Mouse (Mus musculus): Measurements from ENCODE around the gene Ift88.
A peak's percentile ranks its signal among the peaks of the same experiment; 100 is the strongest.
"Not testable (repeated sequence)": the region's sequence is repeated elsewhere in the genome, so short reads cannot be mapped to it uniquely, and the experiment has no call there.

Ift88 gene

DNA sequence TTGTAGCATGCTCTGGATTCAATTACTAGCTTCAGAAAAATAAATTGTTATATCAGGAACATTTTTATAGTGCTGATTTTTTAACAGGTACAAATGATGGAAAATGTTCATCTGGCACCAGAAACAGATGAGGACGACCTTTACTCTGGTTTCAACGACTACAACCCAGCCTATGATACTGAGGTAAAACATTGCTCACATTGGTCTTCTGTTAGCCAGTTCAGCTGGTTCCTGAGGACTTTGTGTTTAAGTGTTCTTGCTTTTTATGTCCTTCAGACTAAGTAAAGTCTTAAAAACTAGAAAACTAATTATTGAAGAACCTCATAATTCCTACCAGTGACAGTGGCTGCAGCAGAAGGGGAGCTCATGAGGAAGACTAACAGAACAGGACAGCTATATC lies 6.6 kb downstream of the Ift88 start:
- no peak for DNase-seq (ENCODE audit: low read depth in 2 of 2, low spot score in 2 of 2)

DNA sequence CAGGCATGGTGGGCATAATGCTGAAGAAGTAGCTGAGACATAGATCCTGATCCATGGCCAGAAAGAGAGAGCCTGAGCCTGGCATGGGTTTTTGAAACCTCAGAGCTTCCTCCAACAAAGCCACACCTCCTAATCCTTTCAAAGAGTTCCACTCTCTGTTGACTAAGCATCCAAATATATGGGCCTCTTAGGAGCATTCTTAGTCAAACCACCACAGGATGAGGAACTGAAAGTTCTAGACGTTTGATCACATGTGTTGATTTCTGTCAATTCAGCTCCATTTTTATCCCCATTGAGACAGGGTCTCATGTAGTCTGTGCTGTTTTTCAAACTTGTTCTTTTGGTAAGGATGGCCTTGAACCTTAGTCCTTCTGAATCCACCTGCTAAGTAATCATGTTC lies 28.7 kb downstream of the Ift88 start:
- DNase-seq (ENCODE audit: low read depth in 2 of 2, low spot score in 2 of 2) = no peak

DNA sequence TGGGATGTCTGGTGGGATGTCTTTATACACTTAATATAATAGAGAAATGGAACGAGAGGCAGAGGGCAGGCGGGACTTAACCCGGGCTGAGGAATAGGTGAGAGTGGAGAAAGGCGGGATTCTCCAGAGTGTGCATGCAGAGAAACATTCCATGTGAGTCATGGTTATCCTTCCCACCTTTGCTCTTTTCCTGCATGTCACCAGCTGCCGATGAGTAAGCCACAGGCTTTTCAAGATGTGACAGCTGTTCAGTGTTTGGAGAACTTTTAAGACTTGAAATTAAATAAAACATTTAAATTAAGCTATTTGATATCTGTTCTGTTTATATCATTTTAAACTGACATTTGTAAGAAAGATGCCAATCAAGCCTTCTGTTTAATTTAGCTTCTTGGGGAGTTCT lies 36.0 kb downstream of the Ift88 start:
- DNase-seq (ENCODE audit: low read depth in 2 of 2, low spot score in 2 of 2) = no peak

DNA sequence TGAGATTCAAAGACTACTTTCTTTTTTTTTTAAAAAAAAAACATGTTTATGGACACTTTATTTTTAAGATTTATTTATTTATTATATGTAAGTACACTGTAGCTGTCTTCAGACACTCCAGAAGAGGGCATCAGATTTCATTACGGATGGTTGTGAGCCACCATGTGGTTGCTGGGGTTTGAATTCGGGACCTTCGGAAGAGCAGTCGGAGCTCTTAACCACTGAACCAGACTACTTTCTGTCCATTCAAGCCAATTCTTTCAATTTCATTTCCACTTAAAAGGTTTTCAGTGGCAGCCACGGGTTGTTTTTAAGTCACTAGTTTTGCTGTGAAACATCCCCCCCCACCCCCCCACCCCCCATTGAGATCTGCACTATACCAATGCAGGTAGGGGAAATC lies 36.5 kb downstream of the Ift88 start:
- not testable (repeated sequence) for DNase-seq (ENCODE audit: low read depth in 2 of 2, low spot score in 2 of 2)

DNA sequence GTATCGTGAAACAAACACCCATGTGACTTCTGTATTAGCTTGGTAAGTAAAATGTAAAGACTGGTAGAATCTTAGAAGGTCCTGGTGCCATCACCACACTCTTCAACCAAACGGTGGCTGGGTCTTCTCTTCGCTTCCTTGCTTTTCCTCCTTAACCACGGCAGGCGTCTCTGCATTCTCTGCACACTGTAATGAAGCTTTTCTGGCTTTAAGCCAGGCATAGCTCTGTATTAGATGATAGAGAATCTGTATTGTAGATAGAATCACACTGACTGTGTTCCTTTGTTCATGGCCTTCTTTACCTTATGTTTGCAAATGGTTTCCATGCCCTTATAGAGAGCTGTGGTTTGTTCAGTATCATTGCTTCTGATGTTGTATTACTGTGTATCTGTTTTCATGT lies 39.0 kb downstream of the Ift88 start:
- no peak for DNase-seq (ENCODE audit: low read depth in 2 of 2, low spot score in 2 of 2)

DNA sequence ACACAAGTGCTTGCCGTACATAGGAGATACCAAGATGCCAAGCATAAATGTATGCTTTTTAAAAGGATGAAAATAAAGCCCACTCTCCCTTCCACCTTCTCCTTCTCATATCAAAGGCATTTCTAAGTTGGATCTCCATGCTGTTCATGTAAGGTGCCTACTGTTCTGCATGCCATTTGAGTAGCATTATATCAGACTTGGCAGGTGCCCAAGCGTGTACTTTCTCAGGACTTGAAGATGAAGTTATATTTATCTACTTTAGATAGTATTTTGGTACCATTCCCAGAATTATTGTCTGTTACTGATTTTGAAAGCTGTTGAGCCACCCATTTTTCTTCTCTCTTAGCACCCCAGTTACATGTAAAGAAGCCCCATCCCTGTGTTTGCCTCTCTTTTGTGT lies 51.2 kb downstream of the Ift88 start:
- no peak for DNase-seq (ENCODE audit: low read depth in 2 of 2, low spot score in 2 of 2)

DNA sequence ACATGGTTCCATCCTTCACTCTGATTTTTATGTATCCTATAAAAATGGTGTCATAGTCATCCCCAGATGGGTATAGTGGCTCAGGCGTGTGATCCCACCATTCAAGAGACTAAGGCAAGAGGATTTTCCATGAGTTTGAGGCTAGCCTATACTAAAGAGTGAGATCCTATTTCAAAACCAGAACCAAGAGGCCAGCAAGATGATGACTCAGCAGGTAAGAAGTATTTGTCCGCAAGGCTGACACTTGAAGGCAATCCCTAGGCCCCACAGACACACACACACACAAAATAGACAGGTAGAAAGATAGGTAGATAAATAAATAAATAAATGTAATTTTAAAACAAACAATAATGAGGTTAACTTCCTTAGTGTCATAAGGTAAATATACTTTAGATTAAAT lies 58.4 kb downstream of the Ift88 start:
- no peak for DNase-seq (ENCODE audit: low read depth in 2 of 2, low spot score in 2 of 2)

DNA sequence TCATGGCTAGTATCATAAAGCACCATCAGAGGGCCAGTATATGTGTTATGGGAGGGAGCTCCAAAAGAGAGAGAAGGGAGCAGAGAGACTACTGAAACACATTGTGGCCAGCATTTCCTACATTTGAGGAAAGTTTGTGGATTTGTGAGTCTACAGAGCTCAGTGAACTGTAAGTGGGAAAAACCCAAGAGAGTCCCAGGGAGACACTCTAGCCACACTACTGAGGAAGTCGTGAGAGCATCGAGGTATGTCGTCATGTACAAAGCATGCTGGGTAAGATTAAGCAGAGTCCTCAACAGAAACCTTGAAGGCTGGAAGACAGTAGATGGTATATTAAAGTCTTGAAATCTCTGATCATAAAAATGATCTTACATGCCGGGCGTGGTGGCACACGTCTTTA lies 60.3 kb downstream of the Ift88 start:
- no peak for DNase-seq (ENCODE audit: low read depth in 2 of 2, low spot score in 2 of 2)

DNA sequence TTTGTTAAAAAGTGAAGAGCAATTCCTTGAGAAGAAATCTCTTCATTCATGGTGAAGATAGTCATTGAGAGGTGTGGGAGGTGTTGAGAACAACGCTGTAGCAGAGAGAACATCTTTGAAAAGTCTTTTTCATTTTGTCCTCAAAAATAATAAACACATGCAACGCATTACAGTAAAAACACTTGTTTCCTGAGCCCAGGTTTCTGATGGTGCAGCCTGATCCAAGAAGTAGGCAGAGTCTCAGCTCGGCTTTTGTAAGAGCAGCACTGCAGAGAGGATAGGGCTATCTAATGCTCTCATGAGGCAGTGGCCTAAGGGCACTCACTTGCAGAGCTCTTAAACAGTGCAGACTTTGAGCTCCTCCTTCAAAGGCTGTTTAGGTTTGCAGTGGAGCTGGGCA lies 65.8 kb downstream of the Ift88 start:
- no peak for DNase-seq (ENCODE audit: low read depth in 2 of 2, low spot score in 2 of 2)

DNA sequence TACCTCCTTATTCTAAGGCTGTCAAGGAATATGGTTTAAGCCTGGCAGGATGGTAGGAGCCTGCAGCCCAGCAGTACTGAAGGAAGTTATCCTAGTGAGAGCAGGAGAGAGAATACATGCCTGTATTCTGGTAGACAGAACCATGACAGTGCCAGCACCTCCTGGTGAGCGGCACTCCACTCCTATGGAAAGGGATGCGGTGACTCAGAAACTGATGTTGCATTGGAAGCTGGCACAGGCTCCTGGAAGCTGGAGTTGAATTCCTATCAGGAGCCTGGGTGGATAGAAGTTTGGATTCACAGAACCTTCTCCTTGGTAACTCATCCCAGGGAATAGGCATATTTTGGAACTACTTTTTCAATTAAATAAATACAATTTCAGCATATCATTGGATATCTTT lies 70.0 kb downstream of the Ift88 start:
- no peak for DNase-seq (ENCODE audit: low read depth in 2 of 2, low spot score in 2 of 2)

DNA sequence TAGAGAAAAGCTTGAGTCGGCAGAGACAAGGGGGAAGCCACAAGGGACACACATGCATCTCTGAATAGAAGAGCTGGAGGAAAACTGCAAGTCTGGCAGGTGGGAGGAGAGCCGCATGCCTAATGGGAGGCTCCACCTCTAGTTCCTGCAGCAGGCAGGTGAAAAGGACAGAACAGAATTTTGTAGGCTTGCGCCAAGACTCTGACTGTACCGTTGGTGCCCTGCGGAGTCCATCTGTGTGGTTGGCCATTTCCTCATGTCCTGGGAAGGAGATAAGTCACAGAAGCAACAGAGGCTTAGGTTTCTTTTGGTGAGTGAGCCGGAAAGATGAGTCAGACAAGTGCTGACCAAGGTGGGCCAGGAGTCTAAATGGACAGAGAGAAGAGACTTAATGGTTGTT lies 79.9 kb downstream of the Ift88 start:
- no peak for DNase-seq (ENCODE audit: low read depth in 2 of 2, low spot score in 2 of 2)

DNA sequence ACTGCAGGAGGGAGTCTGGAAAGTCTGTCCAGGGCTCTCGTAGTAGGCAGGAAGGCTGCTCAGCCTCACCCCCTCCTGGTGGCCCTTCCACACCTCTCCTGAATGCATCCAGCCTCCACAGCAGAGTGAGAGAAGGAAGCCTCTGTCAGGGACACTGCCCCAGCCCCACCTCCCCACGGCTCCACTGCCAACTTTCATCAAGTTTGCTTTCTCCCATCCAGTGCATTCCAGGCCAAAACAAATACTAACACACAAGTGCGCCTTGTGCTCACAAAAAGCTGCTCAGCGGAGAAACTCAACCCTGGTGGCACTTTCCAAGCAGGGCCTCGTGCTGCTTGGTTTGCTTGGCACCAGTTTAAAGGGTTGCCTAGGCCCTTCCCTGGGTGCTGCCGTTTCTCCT lies 85.7 kb downstream of the Ift88 start:
- no peak for DNase-seq (ENCODE audit: low read depth in 2 of 2, low spot score in 2 of 2)

DNA sequence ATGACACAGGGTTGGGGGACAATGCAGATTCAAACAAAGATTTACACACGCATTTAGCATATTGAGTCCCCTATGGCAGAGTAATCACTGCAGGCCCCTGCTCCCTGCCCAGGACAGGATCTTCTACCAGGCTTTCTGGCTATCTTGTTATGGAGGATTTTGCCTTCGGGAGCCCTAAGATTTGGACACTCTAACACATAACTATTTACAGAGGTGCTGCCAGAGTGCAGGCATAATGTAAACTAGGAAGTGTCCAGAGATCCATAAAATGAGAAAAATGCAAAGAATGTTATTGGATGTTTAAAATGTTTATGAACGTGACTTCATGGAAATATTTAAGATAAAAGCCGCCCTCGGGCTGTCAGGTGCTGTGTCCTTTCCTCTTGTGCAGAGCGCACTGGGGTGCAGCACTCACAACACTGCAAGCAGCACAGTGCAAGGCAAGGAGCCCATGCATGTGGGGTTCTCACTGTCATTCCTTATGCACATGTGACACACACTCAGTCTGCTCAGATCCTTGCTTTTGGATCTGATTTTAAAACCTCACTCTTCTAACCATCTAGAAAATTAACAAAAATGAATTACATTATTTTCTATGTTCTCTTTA lies 91.4 kb downstream of the Ift88 start:
- no peak for DNase-seq (ENCODE audit: low read depth in 2 of 2, low spot score in 2 of 2)

DNA sequence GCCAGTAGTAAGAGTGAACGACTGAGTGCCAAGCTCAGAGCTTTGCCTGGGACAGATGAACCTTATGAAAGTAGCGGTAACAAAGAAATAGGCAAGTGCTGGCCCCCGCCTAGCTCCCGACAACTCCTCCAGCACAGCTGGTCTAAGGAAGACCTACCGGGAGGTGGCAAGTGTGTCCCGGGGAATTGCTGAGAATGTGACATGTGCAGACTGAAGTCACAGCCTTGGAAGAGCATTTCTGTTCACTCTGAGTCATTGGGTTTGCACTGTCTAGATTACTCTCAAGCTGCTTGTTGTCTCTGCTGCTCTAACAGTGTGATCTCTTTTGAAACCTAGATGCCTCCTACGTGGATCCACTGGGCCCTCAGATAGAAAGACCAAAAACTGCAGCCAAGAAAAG lies 93.1 kb downstream of the Ift88 start:
- no peak for DNase-seq (ENCODE audit: low read depth in 2 of 2, low spot score in 2 of 2)

DNA sequence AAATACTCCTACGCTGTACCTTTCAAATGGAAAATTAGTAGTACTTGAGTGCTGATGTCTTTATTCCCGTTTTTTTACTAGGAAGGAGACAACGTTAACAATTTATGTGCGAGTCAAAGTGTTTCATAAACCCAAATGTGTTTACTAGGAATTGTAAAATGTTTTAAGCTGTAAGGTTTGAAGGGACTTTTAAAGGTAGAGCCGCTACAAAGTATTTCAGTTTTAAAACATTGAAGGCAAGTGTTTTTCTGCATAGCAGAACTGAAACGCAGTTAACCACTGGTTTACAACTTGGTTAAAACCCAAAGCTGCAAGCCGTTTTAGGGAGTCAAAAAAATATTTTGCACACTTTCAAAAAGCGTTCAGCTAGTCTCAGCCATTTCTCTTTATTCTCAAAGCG lies 99.9 kb downstream of the Ift88 start:
- no peak for DNase-seq (ENCODE audit: low read depth in 2 of 2, low spot score in 2 of 2)

DNA sequence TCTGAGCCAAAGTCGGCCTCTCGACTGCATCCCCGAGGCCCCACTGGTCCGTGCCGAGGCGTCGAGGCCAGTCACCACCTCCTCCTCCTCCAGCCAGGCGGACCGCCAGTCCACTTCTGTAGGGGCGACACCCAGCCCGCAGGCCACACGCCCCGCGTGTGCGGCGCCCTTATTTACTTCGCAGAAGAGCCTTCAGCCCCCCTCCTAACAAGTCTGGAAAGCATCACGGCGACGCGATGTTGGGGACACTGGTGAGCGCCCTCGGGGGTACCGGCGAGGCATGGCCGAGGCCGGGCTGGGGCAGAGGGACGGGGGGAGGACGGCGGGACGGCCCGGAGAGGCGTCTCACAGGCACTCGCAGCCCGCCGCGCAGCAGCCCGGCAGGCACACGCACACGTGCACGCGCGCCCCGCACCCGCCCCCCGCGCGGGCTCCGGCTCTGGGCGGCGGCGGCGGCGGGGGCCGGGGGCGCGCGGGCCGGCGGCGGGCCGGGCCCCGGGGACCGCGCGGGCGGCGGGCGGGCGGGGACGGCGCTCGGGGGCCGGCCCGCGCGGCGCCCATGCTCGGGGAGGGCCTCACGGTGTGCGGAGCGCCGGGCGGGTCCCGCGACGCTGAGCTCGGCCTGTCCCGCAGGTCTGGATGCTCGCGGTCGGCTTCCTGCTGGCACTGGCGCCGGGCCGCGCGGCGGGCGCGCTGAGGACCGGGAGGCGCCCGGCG lies 101.0 kb downstream of the Ift88 start, which contains the start of gene Il17d:
Il17d (plus strand) TSS at position 107 of the 717 bp plus-strand sequence.
- DNase-seq (ENCODE audit: low read depth in 2 of 2, low spot score in 2 of 2) = no peak

DNA sequence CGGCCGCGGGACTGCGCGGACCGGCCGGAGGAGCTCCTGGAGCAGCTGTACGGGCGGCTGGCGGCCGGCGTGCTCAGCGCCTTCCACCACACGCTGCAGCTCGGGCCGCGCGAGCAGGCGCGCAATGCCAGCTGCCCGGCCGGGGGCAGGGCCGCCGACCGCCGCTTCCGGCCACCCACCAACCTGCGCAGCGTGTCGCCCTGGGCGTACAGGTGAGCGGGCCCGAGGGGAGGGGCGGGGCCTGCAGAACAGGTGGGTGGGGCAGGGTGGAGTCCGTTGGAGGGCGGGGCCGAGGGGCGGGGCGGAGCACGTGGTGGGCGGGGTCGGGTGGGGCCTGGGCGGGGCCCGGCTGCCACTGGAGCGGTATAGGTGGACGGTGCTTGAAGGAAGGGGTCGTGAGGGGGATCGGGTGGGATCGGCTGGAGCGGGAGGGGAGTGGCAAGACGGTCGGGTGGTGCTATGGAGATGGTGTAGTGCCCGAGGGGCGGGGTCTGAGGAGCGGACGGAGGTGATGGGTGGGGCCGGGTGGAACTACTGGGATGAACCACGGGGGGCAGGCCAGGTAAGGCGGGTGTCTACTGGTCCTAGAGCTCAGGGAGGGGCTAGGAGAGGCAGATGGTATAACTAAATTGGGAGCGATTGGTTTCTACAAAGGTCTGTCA lies 101.7 kb downstream of the Ift88 start:
- DNase-seq (ENCODE audit: low read depth in 2 of 2, low spot score in 2 of 2) = peak in 1 of 2 experiments; percentile 17

DNA sequence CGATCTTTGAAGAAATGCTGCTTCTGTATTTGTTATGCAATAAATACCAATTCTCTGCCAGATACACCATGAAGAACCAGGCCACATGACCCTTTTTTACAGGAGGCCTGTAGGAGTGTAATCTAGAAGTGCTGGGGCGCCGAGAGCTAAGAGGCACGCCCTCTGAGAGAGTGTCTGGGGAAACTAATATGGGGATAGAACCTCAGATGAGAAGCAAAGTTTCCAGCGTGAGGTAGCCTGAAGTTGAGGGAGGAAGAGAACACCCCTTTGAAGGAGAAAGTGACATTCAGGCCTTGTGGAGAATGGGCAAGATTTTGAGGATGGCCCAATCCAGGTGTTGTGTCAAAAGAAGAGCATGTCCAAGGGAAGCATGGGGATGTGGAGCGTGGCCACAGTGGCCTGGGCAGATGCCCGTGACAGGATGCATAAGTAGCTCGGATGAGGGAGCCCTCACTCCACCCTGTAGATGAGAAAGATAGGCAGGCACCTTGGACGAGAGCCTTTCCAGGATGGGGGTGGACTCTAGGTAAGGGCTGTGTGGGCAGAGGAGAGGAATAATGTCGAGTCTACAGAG lies 102.3 kb downstream of the Ift88 start:
- no peak for DNase-seq (ENCODE audit: low read depth in 2 of 2, low spot score in 2 of 2)

DNA sequence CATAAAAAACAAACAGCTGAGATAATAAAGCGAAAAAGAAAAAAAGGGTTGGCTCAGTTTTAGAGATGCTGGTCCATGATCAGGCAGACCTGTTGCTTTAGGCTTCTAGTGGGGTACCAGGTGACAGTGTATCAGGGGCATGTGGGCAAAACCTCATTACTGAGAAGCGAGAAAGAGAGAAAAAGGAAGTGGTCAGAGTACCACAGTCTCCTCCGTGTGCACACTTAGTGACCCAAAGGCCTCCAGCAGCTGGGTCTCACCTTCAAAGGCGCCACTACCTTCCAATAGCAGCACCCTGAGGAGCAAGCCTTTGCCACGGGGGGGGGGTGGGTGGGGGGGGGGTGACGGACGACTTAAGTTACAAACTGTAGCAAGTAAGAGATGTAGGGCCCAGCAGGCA lies 103.3 kb downstream of the Ift88 start:
- no peak for DNase-seq (ENCODE audit: low read depth in 2 of 2, low spot score in 2 of 2)

DNA sequence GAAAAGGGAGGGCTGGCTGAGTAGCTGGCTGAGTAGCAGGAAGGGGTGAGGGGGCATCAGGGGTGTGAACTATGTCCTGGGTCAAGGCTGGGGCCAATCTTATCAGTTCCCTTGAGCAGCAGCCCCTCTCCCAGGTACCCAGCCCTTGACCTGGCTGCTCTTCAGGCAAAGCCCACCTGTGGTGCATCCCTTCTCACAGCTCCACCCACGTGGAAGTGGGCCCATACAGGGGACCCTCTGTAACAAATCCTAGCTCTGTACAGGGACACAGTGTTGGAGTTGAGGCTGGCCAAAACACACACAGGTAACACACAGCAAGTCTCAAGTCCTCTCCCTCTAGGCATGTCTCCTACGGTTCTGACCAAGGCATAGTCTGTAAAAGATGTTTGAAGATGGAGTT lies 103.7 kb downstream of the Ift88 start:
- DNase-seq (ENCODE audit: low read depth in 2 of 2, low spot score in 2 of 2) = no peak

DNA sequence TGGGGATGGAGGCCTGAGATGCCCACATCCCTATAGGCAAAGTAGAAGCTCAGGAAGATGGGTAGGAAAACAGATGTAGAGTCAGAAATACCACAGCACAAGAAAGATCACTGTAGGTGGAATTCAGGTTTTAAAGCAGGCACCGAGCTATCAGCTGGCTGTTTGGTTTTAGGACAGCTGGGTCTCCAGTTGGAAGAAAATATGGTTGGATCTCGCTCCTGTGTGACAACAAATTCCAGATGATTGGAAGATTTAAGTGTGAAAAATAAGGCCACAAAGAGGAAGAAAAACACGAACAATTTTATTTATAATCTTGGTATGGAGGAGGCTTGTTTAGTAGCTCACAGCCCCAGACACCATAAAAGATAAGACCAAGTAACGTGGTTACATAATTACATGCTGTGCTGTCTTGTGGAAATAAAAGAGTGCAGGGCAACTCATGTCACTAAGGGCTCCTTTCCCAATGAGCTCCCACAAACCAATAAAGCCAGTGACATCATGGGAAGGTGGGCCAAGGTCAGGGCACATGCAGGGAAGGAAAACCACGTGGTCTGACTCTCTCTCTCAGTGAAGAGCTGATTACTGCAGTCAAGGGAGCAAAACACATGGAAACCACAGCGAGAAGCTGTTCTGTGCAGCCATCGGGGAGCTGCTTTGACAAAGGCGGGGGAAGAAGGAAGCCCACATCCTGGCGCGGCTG lies 105.4 kb downstream of the Ift88 start:
- no peak for DNase-seq (ENCODE audit: low read depth in 2 of 2, low spot score in 2 of 2)
